Mouse (Mus musculus): Measurements from ENCODE around the gene Ccdc184.

The Ccdc184 gene

GRCm38 (mm10) chr15:98154631-98155030 lies 12.3 kb upstream of the Ccdc184 start:
- in situ Hi-C loops (cut with MboI; ENCODE audit: unreplicated experiment in 2 of 2), result loop anchor here (5.0 to 25.0 kb wide), 6 partner anchors 67 to 442 kb away; partner anchors contain the start of genes Tmem106c (in 2 of the 2) and Rpap3 (in 1 of the 2)

GRCm38 (mm10) chr15:98155272-98155671 lies 11.7 kb upstream of the Ccdc184 start:
- in situ Hi-C loops (cut with MboI; ENCODE audit: unreplicated experiment in 2 of 2), result loop anchor here (10.0 to 25.0 kb wide), 4 partner anchors 193 to 443 kb away; partner anchors contain the start of genes Rpap3 (in 1 of the 2) and Tmem106c (in 1 of the 2)

GRCm38 (mm10) chr15:98155944-98156343 lies 11.0 kb upstream of the Ccdc184 start:
- in situ Hi-C loops (cut with MboI; ENCODE audit: unreplicated experiment in 2 of 2), result loop anchor here (10.0 to 25.0 kb wide), 4 partner anchors 194 to 444 kb away; partner anchors contain the start of genes Rpap3 (in 1 of the 2) and Tmem106c (in 1 of the 2)

GRCm38 (mm10) chr15:98157253-98157652 lies 9.7 kb upstream of the Ccdc184 start:
- in situ Hi-C loops (cut with MboI; ENCODE audit: unreplicated experiment in 2 of 2), result loop anchor here (10.0 to 25.0 kb wide), 4 partner anchors 195 to 445 kb away; partner anchors contain the start of genes Rpap3 (in 1 of the 2) and Tmem106c (in 1 of the 2)

GRCm38 (mm10) chr15:98161026-98161805 lies 5.7 kb upstream of the Ccdc184 start:
- in situ Hi-C loops (cut with MboI; ENCODE audit: unreplicated experiment in 2 of 2), result loop anchor here (25.0 kb wide), 3 partner anchors 199 to 449 kb away; partner anchors contain the start of genes Rpap3 (in 1 of the 2) and Tmem106c (in 1 of the 2)

- in situ Hi-C loops (cut with MboI; ENCODE audit: unreplicated experiment in 2 of 2), result loop anchor here (25.0 kb wide), 3 partner anchors 200 to 450 kb away; partner anchors contain the start of genes Rpap3 (in 1 of the 2) and Tmem106c (in 1 of the 2)
Measured at GRCm38 (mm10) chr15:98162561-98162960, 4.4 kb upstream of the Ccdc184 start.

- in situ Hi-C loops (cut with MboI; ENCODE audit: unreplicated experiment in 2 of 2), result loop anchor here (25.0 kb wide), 3 partner anchors 203 to 453 kb away; partner anchors contain the start of genes Rpap3 (in 1 of the 2) and Tmem106c (in 1 of the 2)
Measured at GRCm38 (mm10) chr15:98165525-98165924, 1.4 kb upstream of the Ccdc184 start, which contains the start of gene Asb8. TSS of gene Asb8 (minus strand) at chr15:98165625.

GRCm38 (mm10) chr15:98167645-98168621 lies 975 bp downstream of the Ccdc184 start:
- in situ Hi-C loops (cut with MboI; ENCODE audit: unreplicated experiment in 2 of 2), result loop anchor here (25.0 kb wide), 3 partner anchors 206 to 456 kb away; partner anchors contain the start of genes Rpap3 (in 1 of the 2) and Tmem106c (in 1 of the 2)

- in situ Hi-C loops (cut with MboI; ENCODE audit: unreplicated experiment in 2 of 2), result loop anchor here (25.0 kb wide), 3 partner anchors 206 to 456 kb away; partner anchors contain the start of genes Rpap3 (in 1 of the 2) and Tmem106c (in 1 of the 2)
Measured at GRCm38 (mm10) chr15:98168622-98169004, 1.7 kb downstream of the Ccdc184 start.

- in situ Hi-C loops (cut with MboI; ENCODE audit: unreplicated experiment in 2 of 2), result loop anchor here (25.0 kb wide), 3 partner anchors 208 to 458 kb away; partner anchors contain the start of genes Rpap3 (in 1 of the 2) and Tmem106c (in 1 of the 2)
Measured at GRCm38 (mm10) chr15:98170365-98170764, 3.4 kb downstream of the Ccdc184 start.

GRCm38 (mm10) chr15:98170917-98171316 lies 4.0 kb downstream of the Ccdc184 start:
- in situ Hi-C loops (cut with MboI; ENCODE audit: unreplicated experiment in 2 of 2), result loop anchor here (25.0 kb wide), 3 partner anchors 209 to 459 kb away; partner anchors contain the start of genes Rpap3 (in 1 of the 2) and Tmem106c (in 1 of the 2)

GRCm38 (mm10) chr15:98172113-98172512 lies 5.2 kb downstream of the Ccdc184 start:
- in situ Hi-C loops (cut with MboI; ENCODE audit: unreplicated experiment in 2 of 2), result loop anchor here (25.0 kb wide), 3 partner anchors 210 to 460 kb away; partner anchors contain the start of genes Rpap3 (in 1 of the 2) and Tmem106c (in 1 of the 2)

GRCm38 (mm10) chr15:98173821-98174220 lies 6.9 kb downstream of the Ccdc184 start:
- in situ Hi-C loops (cut with MboI; ENCODE audit: unreplicated experiment in 2 of 2), result loop anchor here (25.0 kb wide), 3 partner anchors 212 to 462 kb away; partner anchors contain the start of genes Rpap3 (in 1 of the 2) and Tmem106c (in 1 of the 2)

- in situ Hi-C loops (cut with MboI; ENCODE audit: unreplicated experiment in 2 of 2), result no loop called here
Measured at GRCm38 (mm10) chr15:98177320-98177719, 10.4 kb downstream of the Ccdc184 start.

- in situ Hi-C loops (cut with MboI; ENCODE audit: unreplicated experiment in 2 of 2), result loop anchor here (5.0 to 10.0 kb wide), 4 partner anchors 214 to 322 kb away; no protein-coding TSS in a partner anchor
Measured at GRCm38 (mm10) chr15:98180567-98181131, 13.7 kb downstream of the Ccdc184 start.

GRCm38 (mm10) chr15:98181132-98181711 lies 14.3 kb downstream of the Ccdc184 start:
- in situ Hi-C loops (cut with MboI; ENCODE audit: unreplicated experiment in 2 of 2), result loop anchor here (5.0 to 10.0 kb wide), 4 partner anchors 214 to 321 kb away; no protein-coding TSS in a partner anchor

GRCm38 (mm10) chr15:98181856-98182570 lies 15.1 kb downstream of the Ccdc184 start:
- in situ Hi-C loops (cut with MboI; ENCODE audit: unreplicated experiment in 2 of 2), result loop anchor here (5.0 to 10.0 kb wide), 4 partner anchors 213 to 320 kb away; no protein-coding TSS in a partner anchor

- in situ Hi-C loops (cut with MboI; ENCODE audit: unreplicated experiment in 2 of 2), result loop anchor here (5.0 to 10.0 kb wide), 4 partner anchors 210 to 318 kb away; no protein-coding TSS in a partner anchor
Measured at GRCm38 (mm10) chr15:98184456-98184855, 17.5 kb downstream of the Ccdc184 start.
